Mouse (Mus musculus) frontal cortex, postnatal 36 days (tissue): ENCODE results near the gene Sstr2.
"Not testable (repeated sequence)": the region's sequence is repeated elsewhere in the genome, so short reads cannot be mapped to it uniquely, and the experiment has no call there.

ENCODE experiments used
- DNase-seq, 2 experiments: peaks; one replicate each; pipeline ENCODE4 v3.0.0; 2022; ENCODE audit warnings: low spot score in 2 of 2

The Sstr2 gene

GRCm38 (mm10) chr11:113656511-113656932 lies 37.4 kb downstream of the Sstr2 start:
- no peak for DNase-seq

DNA sequence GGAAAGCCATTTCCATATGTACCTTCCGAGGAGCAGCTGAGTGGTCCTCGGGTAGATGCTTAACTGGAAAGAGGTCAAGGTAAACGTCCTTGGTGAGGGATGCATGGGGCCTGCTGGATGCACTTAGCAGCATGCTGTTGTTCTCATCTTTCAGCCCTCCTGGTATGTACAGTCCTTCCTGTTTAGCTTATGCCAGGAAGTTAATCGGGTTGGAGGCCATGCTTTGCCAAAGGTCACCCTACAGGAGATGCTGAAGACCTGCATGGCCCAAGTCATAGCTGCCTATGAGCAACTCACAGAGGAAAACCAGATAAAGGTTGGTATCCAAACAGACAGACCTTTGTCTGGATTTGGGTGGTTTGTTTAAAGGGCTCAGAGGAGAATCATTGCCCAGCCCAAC lies 38.1 kb downstream of the Sstr2 start:
- DNase-seq, result no peak

DNA sequence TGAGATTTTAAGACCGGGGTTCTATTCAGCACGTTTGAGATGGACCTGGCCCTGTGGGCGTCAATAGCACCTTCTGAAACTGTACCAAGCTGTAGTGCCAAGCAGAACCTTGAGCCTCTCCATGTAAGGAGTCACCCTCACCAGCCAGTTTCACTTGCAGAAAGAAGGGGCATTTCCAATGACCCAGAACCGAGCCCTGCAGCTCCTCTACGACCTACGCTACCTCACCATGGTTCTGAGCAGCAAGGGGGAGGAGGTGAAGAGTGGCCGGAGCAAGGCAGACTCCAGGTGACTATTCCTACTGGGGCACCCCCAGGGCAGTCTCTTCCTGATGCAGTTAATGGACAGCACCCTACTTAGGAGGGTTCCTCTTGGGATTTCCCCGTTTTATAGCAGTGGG lies 39.2 kb downstream of the Sstr2 start:
- no peak for DNase-seq

DNA sequence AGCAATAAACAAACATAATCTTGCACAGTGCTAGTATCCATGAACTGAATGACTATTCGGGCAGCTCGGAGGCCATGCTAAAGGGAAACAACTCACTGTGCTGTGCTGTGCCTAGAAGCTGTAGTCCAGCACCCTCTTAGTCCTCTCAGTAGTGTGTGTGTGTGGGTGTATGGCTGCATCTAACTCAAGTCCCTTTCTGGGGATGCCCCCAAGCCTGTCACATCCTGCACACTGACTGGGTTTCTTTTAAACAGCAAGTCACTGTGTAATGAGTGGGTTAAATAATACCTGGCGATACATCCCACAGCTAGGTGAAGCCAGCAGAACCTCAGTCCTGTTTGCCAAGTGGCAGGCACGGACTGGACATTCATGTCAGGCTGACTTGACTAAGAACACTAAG lies 39.6 kb downstream of the Sstr2 start:
- no peak for DNase-seq

DNA sequence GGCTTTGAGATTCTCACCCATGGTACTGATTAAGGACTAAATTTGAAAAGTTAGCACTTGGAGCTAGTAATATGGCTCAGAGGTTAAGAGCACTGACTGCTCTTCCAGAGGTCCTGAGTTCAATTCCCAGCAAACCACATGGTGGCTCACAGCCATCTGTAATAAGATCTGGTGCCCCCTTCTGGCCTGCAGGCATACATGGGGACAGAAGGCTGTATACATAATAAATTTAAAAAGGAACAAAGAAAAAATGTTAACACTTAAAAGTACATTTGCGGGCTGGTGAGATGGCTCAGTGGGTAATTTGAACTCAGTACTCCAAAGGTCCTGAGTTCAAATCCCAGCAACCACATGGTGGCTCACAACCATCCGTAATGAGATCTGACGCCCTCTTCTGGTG lies 41.1 kb downstream of the Sstr2 start:
- not testable (repeated sequence) for DNase-seq

- no peak for DNase-seq
Observed at GRCm38 (mm10) chr11:113660940-113661339, 41.8 kb downstream of the Sstr2 start.

DNA sequence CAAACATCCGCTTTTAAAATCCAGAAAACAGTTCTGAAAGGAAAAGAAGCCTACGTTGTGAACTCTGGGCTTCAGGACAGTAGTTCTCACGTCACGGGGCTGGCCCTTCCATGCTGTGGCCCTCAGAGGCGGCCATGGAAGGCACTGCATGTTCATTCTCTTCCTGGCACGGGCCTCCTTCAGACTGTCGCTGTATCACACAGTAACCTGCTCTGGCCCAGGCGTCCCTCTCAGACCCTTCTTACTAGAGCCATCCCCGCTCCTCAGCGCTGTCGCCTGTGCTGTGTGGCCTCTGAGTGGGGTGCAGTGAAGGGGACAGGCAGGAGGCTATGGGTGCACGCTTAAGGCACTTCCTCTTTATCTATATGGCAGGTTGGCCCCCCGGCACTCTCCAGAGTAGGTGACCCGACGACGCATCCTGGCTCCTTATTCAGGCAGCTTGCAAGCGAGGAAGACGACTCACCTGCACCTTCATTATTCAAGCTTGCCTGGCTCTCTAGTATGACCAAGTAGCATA lies 42.8 kb downstream of the Sstr2 start:
- no peak for DNase-seq

DNA sequence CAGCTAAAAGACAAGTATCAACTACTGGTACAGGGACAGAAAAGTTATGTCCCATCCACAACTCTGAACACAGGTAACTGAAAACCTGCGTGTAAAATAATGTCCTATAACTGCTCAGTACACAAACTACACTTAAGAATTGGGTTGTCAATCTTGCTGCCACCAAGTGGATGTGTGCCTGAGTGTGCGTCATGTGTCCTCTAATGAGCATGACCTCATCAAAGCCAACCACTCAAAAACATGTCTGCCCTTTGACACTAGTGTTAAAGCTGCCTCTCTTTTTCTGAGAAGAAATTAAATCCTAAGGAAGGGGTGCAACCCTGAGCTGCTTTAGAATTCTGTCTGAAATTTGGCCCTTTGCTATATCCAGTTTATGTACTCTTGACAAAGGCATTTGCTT lies 45.1 kb downstream of the Sstr2 start:
- no peak for DNase-seq

DNA sequence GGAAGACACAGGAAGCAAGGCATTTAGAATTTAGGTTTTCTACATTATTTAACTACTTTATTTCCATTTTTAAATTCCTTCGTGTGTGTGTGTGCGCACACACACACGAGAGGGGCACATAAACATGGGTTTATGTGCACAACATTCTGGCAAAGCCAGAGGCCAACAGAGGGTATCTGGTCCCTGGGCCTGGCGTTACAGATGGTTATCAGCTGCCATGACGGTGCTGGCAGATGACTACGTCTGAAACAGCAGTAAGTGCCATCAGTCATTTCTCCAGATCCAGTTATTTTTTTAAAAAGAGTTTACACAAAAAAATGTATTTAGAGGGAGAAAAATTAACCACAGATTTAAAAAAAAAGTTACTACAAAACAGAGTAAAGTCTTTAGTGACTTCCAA lies 47.1 kb downstream of the Sstr2 start:
- no peak for DNase-seq

GRCm38 (mm10) chr11:113666648-113667047 lies 47.5 kb downstream of the Sstr2 start:
- DNase-seq, result no peak

GRCm38 (mm10) chr11:113667122-113667521 lies 48.0 kb downstream of the Sstr2 start:
- DNase-seq, result no peak

GRCm38 (mm10) chr11:113667704-113668103 lies 48.6 kb downstream of the Sstr2 start:
- no peak for DNase-seq

DNA sequence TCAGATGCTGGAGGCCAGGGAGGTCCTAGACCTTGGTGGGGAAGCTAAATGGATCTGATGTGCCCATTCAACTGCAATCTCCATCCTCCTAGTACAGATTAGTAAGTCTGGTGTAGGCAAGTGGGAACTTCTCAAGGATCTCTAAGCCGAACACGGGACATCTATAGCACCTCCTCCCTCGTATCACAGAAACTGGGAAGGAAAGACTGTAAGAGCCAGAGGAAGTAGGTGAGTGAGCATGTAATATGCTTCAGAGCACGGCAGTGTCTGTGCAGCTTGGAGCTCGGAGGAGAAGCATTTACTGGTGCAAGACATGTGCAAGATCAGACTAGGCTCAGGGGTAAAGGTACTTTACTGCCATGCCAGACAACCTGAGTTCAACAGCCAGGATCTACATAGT lies 49.7 kb downstream of the Sstr2 start:
- no peak for DNase-seq

- no peak for DNase-seq
Observed at GRCm38 (mm10) chr11:113669711-113670110, 50.6 kb downstream of the Sstr2 start.

DNA sequence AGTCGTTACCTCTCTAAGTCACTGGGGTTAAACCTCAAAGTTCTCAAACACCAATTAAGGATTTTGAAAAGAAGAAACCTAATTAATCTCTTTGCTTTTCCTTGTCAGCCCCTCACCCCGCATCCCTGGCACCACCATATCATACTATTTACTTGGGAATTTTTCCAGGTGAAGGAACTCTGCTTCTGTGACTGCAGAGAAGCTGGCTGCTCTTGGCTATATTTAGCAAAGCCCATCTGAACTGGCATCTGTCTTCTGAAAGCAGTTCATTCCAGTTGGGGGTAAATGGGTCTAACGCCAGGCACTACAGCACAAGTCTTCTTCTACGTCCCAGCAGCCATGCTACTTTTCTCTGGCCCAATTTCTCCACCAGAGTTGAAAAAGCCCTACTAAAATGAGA lies 54.5 kb downstream of the Sstr2 start:
- no peak for DNase-seq

GRCm38 (mm10) chr11:113674595-113674994 lies 55.5 kb downstream of the Sstr2 start:
- no peak for DNase-seq
